Mouse (Mus musculus) retina, postnatal 1 day (tissue): ENCODE results near the gene Lpp.

Experiments
- DNase-seq: peaks from one replicate; pipeline ENCODE4 v3.0.0-alpha.2; 2012

The Lpp gene

GRCm38 (mm10) chr16:24504838-24505605 is 111.7 kb downstream of the Lpp start:
- DNase-seq, result no peak

DNA sequence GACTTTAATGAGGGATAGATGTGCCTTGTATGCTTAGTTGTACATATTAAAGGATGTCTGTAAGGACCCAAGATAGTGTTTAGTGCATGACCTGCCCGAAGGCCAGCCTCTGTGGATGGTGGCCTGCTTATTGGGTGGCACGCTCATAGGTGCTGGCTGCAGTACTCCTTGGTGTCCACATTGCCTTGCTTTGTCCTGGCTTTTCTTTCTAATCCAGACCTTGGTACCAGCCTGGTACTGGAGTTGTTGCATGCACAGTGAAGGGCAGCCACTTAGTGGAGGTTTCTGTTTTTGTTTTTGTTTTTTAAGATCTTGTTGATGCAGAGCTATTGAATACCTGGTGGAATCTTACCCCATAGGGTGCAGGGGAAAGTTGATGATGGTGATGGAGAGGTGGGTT is 112.9 kb downstream of the Lpp start:
- no peak for DNase-seq

GRCm38 (mm10) chr16:24506740-24507139 is 113.4 kb downstream of the Lpp start:
- DNase-seq, result no peak

DNA sequence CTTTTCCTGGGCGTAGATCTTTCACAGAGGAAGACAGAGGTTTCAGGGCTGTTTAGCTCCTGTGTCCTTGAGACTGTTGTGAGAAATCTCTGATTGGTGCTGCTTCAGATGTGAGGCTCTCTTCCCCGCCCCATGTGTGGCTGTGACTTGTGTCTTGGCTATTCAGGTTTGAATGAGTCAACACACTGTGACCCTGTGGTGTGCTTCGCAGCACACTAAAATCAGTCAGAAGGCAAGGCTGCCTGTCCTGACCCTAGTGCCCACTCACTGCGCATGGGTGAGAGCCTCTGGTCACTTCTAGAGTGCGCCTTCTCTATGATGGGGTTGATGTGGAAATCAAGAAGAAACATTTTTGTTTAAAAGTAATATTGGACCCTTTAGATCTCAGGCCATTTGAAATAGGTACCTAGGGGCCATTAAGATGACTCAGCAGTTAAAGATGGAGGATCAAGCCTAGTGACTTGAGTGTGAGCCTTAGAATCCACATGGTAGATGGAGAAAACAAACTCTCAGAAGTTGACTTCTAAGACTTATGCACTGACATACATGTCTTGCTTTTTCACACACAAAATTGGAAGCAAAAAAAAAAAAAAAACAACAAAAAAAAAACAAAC is 114.7 kb downstream of the Lpp start:
- DNase-seq, result no peak

- no peak for DNase-seq
Observed at GRCm38 (mm10) chr16:24509100-24509812, 115.9 kb downstream of the Lpp start.

DNA sequence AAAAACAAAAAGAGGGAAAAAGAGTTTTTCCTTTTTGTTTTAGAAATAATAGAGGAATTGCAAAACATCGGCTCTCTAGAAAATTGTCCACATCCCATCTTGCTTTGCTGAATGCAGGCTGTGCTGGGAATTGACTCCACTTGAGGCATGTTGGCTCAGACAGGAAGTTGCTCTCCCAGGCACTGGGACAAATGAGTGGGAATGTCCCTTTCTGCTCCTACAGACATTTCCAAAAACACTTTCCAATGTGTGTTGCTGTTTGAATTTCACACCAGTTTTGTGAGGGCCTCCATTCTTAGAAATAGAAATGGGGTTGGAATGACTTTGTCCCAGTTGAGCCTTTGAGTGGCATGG is 116.5 kb downstream of the Lpp start:
- no peak for DNase-seq

GRCm38 (mm10) chr16:24513228-24513627 is 119.9 kb downstream of the Lpp start:
- no peak for DNase-seq

GRCm38 (mm10) chr16:24514802-24515727 is 121.8 kb downstream of the Lpp start:
- DNase-seq, result no peak

GRCm38 (mm10) chr16:24516993-24517392 is 123.7 kb downstream of the Lpp start:
- DNase-seq, result no peak

- no peak for DNase-seq
Observed at GRCm38 (mm10) chr16:24517501-24518042, 124.3 kb downstream of the Lpp start.

DNA sequence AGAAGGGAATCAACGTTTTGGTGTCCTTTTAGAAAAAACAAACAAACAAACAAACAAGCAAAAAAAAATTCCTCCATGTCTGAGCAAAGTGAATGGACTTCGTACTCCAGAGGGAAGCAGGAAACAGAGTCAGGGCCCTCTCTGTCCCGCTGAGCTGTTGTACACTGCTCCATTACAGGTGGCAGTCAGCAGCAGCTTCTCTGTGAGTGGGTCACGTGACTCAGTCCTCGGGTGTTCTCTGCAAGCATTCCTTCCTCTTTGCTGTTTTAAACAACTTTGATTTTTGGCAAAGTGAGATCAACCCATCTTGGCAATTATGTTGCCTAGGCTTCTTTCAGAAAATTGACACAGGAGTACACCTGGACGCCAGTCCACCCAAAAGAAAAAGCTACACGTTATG is 125.5 kb downstream of the Lpp start:
- DNase-seq, result no peak

DNA sequence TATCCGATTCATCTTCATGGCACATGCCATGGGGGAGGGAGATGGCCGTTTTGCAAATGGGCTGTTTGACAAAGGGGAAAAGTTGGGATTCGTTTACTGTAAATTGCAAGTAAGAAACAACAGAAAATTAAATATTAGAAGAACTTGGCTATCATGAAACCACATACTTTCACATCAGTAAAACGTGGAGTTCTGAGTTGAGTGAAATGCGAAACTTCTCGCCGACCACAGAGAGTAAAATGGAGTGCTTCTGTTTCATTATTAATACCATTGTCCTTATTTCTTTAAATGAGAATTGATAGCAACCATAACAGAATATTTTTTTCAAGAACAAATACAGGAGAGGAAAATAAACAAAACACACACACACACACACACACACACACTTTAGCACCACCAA is 133.9 kb downstream of the Lpp start:
- DNase-seq, result no peak

GRCm38 (mm10) chr16:24531681-24532080 is 138.4 kb downstream of the Lpp start:
- no peak for DNase-seq

DNA sequence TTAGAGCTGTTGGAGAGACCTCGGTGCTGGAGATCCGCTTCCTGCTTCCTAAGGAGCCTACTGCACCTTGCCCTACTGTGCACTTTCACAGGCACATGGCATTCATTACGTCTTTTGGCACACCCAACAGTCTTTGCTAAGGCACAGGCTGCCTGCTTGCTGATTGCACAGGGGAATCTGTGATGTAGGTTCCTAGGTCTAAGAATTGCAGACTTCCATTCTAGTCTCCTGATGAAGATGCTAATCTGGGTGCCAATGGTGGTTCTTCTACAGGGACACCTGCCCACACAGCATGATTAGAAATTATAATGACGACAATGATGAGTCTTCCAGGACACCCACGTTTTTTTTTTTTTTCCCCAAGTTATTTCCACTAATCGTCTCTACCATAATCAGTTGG is 141.9 kb downstream of the Lpp start:
- DNase-seq, result no peak

- DNase-seq, result no peak
Observed at GRCm38 (mm10) chr16:24536261-24536660, 143.0 kb downstream of the Lpp start.

DNA sequence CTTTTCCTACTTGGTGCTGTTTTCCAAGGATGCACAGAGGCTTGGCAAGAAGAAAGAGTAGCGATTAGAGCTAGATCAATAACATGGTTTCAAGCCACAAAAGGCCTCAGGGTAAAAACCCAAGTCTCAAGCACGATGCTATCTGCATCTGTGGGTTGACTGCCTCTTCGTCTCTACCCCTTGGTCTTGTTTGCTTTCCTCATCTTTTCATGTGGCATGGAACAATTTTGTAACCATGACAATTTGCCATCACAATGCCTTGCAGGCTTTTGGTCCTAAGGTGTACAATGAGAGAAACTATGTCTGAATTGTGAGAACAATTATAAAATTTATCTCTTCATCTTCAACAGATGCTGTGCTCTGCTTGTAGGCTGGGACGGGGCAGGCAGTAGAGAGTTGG is 145.7 kb downstream of the Lpp start:
- no peak for DNase-seq

- no peak for DNase-seq
Observed at GRCm38 (mm10) chr16:24542864-24543263, 149.6 kb downstream of the Lpp start.

- no peak for DNase-seq
Observed at GRCm38 (mm10) chr16:24545366-24545765, 152.1 kb downstream of the Lpp start.

- no peak for DNase-seq
Observed at GRCm38 (mm10) chr16:24558458-24558857, 165.2 kb downstream of the Lpp start.

DNA sequence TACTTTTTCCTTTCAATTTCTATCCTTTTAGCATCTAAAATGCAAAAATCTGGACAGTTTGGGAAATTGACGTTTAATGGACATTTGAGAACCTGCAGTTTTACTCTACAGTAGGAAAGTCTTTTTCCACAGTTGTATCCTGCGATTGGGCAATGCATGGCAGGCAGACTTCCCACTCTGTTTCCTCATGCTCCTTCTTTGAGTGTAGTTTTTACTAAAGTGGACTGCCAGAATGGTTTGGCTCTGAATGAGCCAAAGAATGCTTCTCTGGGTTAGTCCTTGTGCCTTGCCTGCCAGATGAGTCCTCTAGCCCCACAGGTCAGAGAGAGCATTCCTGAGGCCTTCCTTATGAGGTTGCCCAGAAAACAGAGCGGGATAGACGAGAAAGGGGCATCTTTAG is 166.5 kb downstream of the Lpp start:
- DNase-seq, result no peak

GRCm38 (mm10) chr16:24560998-24561397 is 167.7 kb downstream of the Lpp start:
- no peak for DNase-seq

DNA sequence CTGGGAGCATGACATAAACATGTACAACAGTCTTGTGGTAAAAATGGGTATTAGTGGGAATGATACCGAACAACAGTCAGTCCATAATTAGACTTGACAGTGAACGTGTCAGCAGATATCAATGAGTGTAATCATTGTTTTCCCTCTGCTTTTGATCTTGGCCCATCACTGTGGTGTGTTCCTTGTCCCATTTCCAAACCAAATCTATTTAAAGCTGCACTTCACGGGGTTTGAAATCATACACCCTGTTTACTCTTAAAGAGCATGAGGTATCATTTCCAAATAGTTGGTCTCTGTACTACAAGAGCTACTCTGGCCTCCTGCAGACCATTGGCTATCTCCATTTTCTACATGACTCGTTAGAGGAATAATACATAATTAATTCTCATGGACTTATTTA is 168.3 kb downstream of the Lpp start:
- DNase-seq, result no peak

DNA sequence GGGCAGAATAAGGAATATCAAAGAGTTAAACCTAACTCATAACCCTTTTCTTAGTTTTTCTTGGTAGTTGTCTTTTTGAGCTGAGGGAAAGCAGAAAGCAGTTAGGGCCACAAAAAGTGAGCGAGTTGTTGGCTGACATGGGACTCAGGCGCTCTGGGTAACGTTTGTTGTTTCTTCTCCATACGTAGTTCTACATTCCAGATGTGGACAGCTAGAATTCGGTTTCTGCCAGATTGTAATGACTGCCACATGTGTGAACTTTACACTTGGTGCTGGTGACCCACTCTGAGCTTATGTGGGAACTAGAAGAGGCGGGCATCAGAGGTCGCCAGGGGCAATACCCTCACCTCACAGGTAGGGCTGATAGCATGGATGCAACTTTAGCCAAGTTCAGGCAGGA is 172.0 kb downstream of the Lpp start:
- no peak for DNase-seq
